Mouse (Mus musculus): ENCODE measurements around the gene Btbd3. TPM values are rescaled to one million over a fixed set of nuclear protein-coding genes. Genes with fewer than 3 reads are reported as not detected.
"Not testable (repeated sequence)": the region's sequence is repeated elsewhere in the genome, so short reads cannot be mapped to it uniquely, and the experiment has no call there.

Gene Btbd3
- polyA plus RNA-seq, 1 experiment from 2014 or later, result 18.3 TPM

DNA sequence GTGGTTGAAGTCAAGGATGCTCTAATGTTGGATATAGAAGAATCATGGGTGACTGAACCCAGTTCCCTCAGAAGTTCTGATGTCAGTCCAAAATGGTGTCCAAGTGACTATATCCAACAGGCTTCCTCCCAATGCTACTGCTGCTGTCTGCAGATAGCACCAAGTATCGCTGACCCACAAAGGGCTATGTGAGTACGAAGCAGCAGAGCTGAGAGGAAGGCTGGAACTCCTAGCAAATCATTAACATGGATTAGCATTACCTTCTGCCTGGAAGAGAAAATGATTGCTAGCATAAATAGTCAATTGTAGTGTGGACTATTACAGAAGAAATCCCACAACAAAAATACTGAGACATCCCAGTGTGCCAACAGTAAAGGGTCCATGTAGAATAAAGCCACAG, 33.8 kb downstream of the Btbd3 start:
- H3K27me3 ChIP-seq (ENCODE audit: control insufficient read depth, insufficient read depth, low read length), result no peaks in the 10 kb centered on the region
- H3K4me3 ChIP-seq (ENCODE audit: low read depth, low read length), result no peak overlapping the region
- 83% methylated on average over 2 of the region's 2 CpGs for WGBS
- no peak for DNase-seq (ENCODE audit: low spot score, missing footprints)
- no peaks in the 10 kb centered on the region for H3K36me3 ChIP-seq (ENCODE audit: control insufficient read depth, insufficient read depth, low read length)
- no peaks in the 10 kb centered on the region for H3K9me3 ChIP-seq (ENCODE audit: control insufficient read depth, low read length)
- H3K27ac ChIP-seq (ENCODE audit: low read depth, low read length), result no peak overlapping the region
- no peak for ATAC-seq (ENCODE audit: low FRiP score)
- no peaks in the 10 kb centered on the region for H3K4me1 ChIP-seq (ENCODE audit: control insufficient read depth, insufficient read depth, low read length)
- H3K4me2 ChIP-seq, result no peak overlapping the region
- H3K9ac ChIP-seq (ENCODE audit: low read length), result no peak overlapping the region

DNA sequence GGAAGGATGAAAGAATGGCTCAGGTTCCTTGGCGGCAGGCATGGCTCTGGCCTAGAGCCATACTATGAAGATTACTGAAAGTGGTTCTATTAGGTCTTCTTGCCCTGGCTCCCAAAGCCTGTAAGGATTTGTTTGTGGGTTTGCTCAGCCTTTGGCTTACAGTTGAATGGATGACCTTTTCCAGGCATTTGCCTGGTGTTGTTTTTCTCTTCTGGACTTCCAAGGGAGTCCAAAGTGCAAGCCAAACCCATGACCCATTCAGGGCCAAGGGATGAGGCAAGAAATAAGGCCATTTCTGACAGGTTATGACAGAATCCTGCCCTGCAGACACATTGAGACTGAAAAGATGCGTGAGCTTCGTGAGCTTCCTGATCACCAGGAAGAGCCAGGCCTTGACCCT, 37.9 kb downstream of the Btbd3 start:
- 91% methylated on average over 3 of the region's 3 CpGs for WGBS
- DNase-seq (ENCODE audit: low spot score, missing footprints) (no peak), ATAC-seq (ENCODE audit: low FRiP score) (no peak)
- Histone ChIP-seq H3K4me3 (ENCODE audit: low read depth, low read length) (no peak overlapping the region), H3K4me2 (no peak overlapping the region), H3K9me3 (ENCODE audit: control insufficient read depth, low read length) (no peaks in the 10 kb centered on the region), H3K27me3 (ENCODE audit: control insufficient read depth, insufficient read depth, low read length) (no peaks in the 10 kb centered on the region), H3K27ac (ENCODE audit: low read depth, low read length) (no peak overlapping the region), H3K36me3 (ENCODE audit: control insufficient read depth, insufficient read depth, low read length) (no peaks in the 10 kb centered on the region), H3K4me1 (ENCODE audit: control insufficient read depth, insufficient read depth, low read length) (no peaks in the 10 kb centered on the region), H3K9ac (ENCODE audit: low read length) (no peak overlapping the region)

DNA sequence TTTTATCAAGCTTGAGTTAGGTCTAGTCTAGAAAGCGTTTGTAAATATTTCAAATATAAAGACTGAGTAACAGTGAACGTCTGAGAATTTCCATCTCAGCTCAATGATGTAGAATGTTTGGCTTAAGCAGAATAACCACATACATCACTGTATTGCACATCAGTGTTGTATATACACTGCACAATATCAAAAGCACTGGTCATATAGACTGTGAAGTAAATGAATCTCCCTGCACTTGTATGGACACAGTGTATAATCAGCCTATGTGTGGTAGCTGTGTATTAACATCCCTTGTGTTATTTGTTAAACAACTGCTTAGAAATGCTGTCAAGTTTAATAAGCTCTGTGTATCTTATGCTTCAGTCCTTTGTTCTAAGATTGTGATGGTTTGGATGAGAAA, 49.9 kb downstream of the Btbd3 start:
- 93% methylated on average over 2 of the region's 2 CpGs for WGBS
- no peak for ATAC-seq (ENCODE audit: low FRiP score)
- H3K27ac ChIP-seq (ENCODE audit: low read depth, low read length), result no peak overlapping the region
- H3K4me2 ChIP-seq, result no peak overlapping the region
- DNase-seq (ENCODE audit: low spot score, missing footprints), result no peak
- H3K4me1 ChIP-seq (ENCODE audit: control insufficient read depth, insufficient read depth, low read length), result no peaks in the 10 kb centered on the region
- no peak overlapping the region for H3K9ac ChIP-seq (ENCODE audit: low read length)
- H3K36me3 ChIP-seq (ENCODE audit: control insufficient read depth, insufficient read depth, low read length), result no peaks in the 10 kb centered on the region
- H3K9me3 ChIP-seq (ENCODE audit: control insufficient read depth, low read length), result no peaks in the 10 kb centered on the region
- H3K27me3 ChIP-seq (ENCODE audit: control insufficient read depth, insufficient read depth, low read length), result no peaks in the 10 kb centered on the region
- no peak overlapping the region for H3K4me3 ChIP-seq (ENCODE audit: low read depth, low read length)

DNA sequence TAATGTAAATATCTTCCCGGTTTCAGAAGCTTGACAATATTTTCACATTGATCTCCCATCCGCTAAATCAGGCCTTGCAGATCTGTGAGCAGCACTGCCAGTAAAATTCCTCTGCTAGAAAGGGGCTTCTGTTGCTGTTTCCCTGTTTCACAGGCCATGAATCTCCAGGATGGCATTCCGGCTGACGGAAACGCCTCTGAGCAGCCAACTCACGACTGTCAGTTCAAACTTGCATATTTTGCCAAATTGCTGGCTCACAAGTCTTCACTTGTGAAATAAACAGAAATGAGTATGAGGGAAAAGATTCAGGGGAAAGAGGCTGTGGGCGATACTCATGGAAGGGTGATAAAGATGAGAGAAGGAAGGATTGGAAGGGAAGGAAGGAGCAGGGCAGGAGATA, 59.3 kb downstream of the Btbd3 start:
- WGBS, result 85% methylated on average over 7 of the region's 7 CpGs
- Histone ChIP-seq H3K9me3 (ENCODE audit: control insufficient read depth, low read length) (no peaks in the 10 kb centered on the region), H3K27me3 (ENCODE audit: control insufficient read depth, insufficient read depth, low read length) (no peaks in the 10 kb centered on the region), H3K4me3 (ENCODE audit: low read depth, low read length) (no peak overlapping the region), H3K4me1 (ENCODE audit: control insufficient read depth, insufficient read depth, low read length) (no peaks in the 10 kb centered on the region), H3K36me3 (ENCODE audit: control insufficient read depth, insufficient read depth, low read length) (no peaks in the 10 kb centered on the region), H3K4me2 (no peak overlapping the region), H3K27ac (ENCODE audit: low read depth, low read length) (no peak overlapping the region), H3K9ac (ENCODE audit: low read length) (no peak overlapping the region)
- ATAC-seq (ENCODE audit: low FRiP score) (no peak), DNase-seq (ENCODE audit: low spot score, missing footprints) (peak; percentile 53)

DNA sequence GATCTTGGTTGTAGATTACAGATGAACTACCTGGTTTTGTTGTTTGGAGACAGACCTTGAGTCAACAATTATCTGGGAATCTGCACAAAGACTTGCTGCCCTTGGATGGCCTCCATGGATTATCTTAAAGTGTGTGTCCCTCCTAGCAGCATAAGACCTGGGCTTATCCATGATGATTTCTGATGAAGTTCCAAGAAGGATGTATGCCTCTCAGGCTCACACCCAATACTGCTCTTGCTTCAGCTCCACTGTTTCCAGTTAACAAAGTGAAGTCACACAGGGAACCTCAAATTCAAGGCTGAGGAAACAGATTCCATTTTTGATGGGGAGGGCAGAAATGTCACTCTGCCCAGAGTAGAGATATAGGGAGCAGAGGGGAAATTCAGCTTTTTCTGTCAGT, 64.0 kb downstream of the Btbd3 start:
- H3K27ac ChIP-seq (ENCODE audit: low read depth, low read length), result no peak overlapping the region
- no peaks in the 10 kb centered on the region for H3K4me1 ChIP-seq (ENCODE audit: control insufficient read depth, insufficient read depth, low read length)
- H3K4me2 ChIP-seq, result no peak overlapping the region
- H3K9ac ChIP-seq (ENCODE audit: low read length), result no peak overlapping the region
- no peak overlapping the region for H3K4me3 ChIP-seq (ENCODE audit: low read depth, low read length)
- ATAC-seq (ENCODE audit: low FRiP score) (no peak), DNase-seq (ENCODE audit: low spot score, missing footprints) (no peak)
- no peaks in the 10 kb centered on the region for H3K36me3 ChIP-seq (ENCODE audit: control insufficient read depth, insufficient read depth, low read length)
- H3K27me3 ChIP-seq (ENCODE audit: control insufficient read depth, insufficient read depth, low read length), result no peaks in the 10 kb centered on the region
- H3K9me3 ChIP-seq (ENCODE audit: control insufficient read depth, low read length), result no peaks in the 10 kb centered on the region

DNA sequence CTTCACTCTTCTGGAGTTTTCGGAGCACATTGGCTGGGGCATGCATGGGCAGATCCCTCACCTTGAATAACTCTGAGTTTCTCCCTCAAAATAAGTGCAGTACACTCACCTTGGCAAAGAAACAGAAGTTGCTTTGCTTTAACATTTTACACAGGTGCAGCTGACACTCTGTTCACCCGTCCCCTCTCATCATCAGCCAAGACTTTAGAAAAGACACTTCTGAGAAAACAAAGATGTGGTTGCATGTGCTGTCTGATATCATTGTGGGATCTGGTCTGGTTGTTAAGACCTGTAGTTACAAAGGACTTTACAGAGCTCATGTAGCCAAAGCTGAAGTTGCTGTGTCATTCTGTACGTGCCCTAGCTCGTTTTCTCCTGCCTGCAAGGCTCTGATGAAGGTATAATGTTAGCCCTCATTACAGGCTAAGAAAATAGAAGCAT, 64.7 kb downstream of the Btbd3 start:
- H3K4me3 ChIP-seq (ENCODE audit: low read depth, low read length), result no peak overlapping the region
- no peak for DNase-seq (ENCODE audit: low spot score, missing footprints)
- WGBS, result 83% methylated on average over 4 of the region's 4 CpGs

DNA sequence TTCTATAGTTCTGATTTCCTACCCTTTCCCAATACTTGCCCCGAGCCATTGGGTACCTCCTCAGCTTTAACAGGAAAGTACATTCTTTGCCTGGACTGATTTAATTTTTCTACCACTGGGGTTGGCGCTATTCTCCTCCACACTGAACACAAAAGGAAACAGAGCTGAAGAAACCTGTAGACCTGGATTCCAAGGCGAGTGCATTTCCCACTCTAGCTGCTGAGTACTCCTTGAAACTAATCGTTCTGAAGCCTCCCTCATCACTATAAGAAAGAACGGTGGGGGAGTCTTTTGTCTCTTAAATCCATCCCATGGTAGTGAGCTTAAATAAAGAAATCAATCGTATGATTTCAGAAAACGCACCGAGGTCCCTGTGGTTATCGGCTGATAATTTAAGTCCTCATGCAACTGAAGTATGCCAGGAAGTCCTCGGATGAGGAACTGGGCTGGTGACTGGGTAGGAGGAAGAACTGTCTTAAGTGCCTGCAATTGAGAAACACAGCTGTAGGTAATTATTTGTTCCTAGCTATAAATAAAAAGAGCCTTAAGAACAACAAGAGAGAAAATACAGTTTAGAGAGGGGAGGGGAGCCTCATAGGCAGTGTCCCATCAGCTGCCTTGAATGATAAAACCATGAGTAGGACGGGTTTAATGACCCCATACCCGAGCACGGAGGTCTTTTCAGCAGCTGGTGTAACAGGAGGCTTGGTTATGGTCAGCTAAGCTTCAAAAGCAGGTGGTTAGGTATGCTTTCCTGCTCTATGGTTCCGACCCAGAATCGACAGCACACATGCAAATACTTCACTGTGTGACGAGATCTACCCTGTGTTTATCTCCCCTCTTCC, 66.1 kb downstream of the Btbd3 start:
- H3K4me3 ChIP-seq (ENCODE audit: low read depth, low read length), result no peak overlapping the region
- no peaks in the 10 kb centered on the region for H3K9me3 ChIP-seq (ENCODE audit: control insufficient read depth, low read length)
- DNase-seq (ENCODE audit: low spot score, missing footprints) (no peak), ATAC-seq (ENCODE audit: low FRiP score) (no peak)
- H3K4me1 ChIP-seq (ENCODE audit: control insufficient read depth, insufficient read depth, low read length), result no peaks in the 10 kb centered on the region
- 81% methylated on average over 16 of the region's 16 CpGs for WGBS
- H3K36me3 ChIP-seq (ENCODE audit: control insufficient read depth, insufficient read depth, low read length), result no peaks in the 10 kb centered on the region
- no peaks in the 10 kb centered on the region for H3K27me3 ChIP-seq (ENCODE audit: control insufficient read depth, insufficient read depth, low read length)
- H3K4me2 ChIP-seq, result no peak overlapping the region
- no peak overlapping the region for H3K9ac ChIP-seq (ENCODE audit: low read length)
- no peak overlapping the region for H3K27ac ChIP-seq (ENCODE audit: low read depth, low read length)

More for the DNA sequence above, 64.7 kb downstream of the Btbd3 start:
- Histone ChIP-seq H3K27ac (ENCODE audit: low read depth, low read length) (no peak overlapping the region), H3K27me3 (ENCODE audit: control insufficient read depth, insufficient read depth, low read length) (no peaks in the 10 kb centered on the region), H3K36me3 (ENCODE audit: control insufficient read depth, insufficient read depth, low read length) (no peaks in the 10 kb centered on the region), H3K4me1 (ENCODE audit: control insufficient read depth, insufficient read depth, low read length) (no peaks in the 10 kb centered on the region), H3K9ac (ENCODE audit: low read length) (no peak overlapping the region), H3K9me3 (ENCODE audit: control insufficient read depth, low read length) (no peaks in the 10 kb centered on the region), H3K4me2 (no peak overlapping the region)
- no peak for ATAC-seq (ENCODE audit: low FRiP score)

DNA sequence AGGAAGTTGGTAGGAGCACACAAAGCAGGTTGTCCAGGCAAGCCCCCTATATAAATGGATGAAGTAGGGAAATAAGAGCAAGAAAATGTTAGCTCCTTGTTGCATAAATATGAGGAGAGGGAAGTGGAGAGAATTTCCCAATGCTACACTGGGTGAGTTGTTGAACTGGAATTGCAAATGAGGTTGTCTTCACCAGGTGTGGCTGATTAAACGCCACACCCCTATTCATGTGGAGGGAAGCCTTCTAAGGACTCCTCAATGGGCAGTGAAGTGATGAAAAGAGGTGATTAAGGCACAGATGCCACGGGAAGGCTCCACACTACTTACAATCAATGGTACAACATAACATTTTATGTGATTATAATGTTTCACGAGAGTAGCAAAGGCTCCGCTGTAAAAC, 70.0 kb downstream of the Btbd3 start:
- no peaks in the 10 kb centered on the region for H3K36me3 ChIP-seq (ENCODE audit: control insufficient read depth, insufficient read depth, low read length)
- 72% methylated on average over 4 of the region's 4 CpGs for WGBS
- H3K4me1 ChIP-seq (ENCODE audit: control insufficient read depth, insufficient read depth, low read length), result no peaks in the 10 kb centered on the region
- H3K9ac ChIP-seq (ENCODE audit: low read length), result no peak overlapping the region
- no peaks in the 10 kb centered on the region for H3K27me3 ChIP-seq (ENCODE audit: control insufficient read depth, insufficient read depth, low read length)
- H3K9me3 ChIP-seq (ENCODE audit: control insufficient read depth, low read length), result no peaks in the 10 kb centered on the region
- no peak overlapping the region for H3K27ac ChIP-seq (ENCODE audit: low read depth, low read length)
- ATAC-seq (ENCODE audit: low FRiP score) (no peak), DNase-seq (ENCODE audit: low spot score, missing footprints) (no peak)
- no peak overlapping the region for H3K4me2 ChIP-seq
- H3K4me3 ChIP-seq (ENCODE audit: low read depth, low read length), result no peak overlapping the region

DNA sequence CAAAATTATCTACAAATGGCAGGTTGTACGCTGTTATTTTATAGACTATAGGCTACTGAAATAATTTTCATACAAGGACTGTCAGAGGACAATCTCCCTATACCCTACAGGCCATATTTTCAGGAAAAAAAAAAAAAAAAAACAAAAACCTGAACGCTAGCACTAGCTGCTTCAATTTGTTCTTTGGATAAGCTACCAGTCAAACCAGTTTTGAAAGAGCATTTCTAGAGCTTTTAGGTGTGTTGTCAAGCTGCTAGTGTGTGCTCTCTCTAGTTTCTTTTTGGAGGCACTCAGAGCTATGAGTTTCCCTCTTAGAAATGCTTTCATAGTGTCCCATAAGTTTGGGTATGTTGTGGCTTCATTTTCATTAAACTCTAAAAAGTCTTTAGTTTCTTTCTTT, 77.8 kb downstream of the Btbd3 start:
- not testable (repeated sequence) for DNase-seq (ENCODE audit: low spot score, missing footprints); H3K36me3 ChIP-seq (ENCODE audit: control insufficient read depth, insufficient read depth, low read length); H3K4me3 ChIP-seq (ENCODE audit: low read depth, low read length); H3K4me2 ChIP-seq; H3K9ac ChIP-seq (ENCODE audit: low read length); ATAC-seq (ENCODE audit: low FRiP score); H3K27ac ChIP-seq (ENCODE audit: low read depth, low read length); H3K9me3 ChIP-seq (ENCODE audit: control insufficient read depth, low read length); H3K4me1 ChIP-seq (ENCODE audit: control insufficient read depth, insufficient read depth, low read length); H3K27me3 ChIP-seq (ENCODE audit: control insufficient read depth, insufficient read depth, low read length)
- WGBS, result 86% methylated on average over 2 of the region's 2 CpGs

Data from midbrain, embryonic 11.5 days (tissue).